Comparison of ENCODE assay signal across 8 mouse cellular contexts in genomic region chr5:115484996-115485395, GRCm38 (mm10). TPM values are rescaled to one million over a fixed set of nuclear protein-coding genes. Genes with fewer than 3 reads are reported as not detected.
A peak's percentile ranks its signal among the peaks of the same experiment; 100 is the strongest.
DNase-seq lines count a peak whose midpoint lies in the region; ATAC-seq and TF ChIP-seq lines count a peak whose summit lies in the region.

No protein-coding gene starts in this region.

- H3K27ac ChIP-seq in kidney, embryonic 15.5 days, result peak overlapping the region; percentile 85
- H3K27ac ChIP-seq in embryonic facial prominence, embryonic 13.5 days, result no peak overlapping the region; the same call in 1 of the 2 replicates
- H3K27ac ChIP-seq in intestine, embryonic 14.5 days (ENCODE audit: low read depth), result no peak overlapping the region
- H3K27ac ChIP-seq in midbrain, postnatal 0 days (ENCODE audit: low read depth, low read length), result peak overlapping the region; percentile 85

- no peak overlapping the region for H3K9ac ChIP-seq in kidney, embryonic 15.5 days
- peak overlapping the region; percentile 74; the same call in 1 of the 2 replicates for H3K9ac ChIP-seq in embryonic facial prominence, embryonic 13.5 days
- H3K9ac ChIP-seq in intestine, embryonic 14.5 days (ENCODE audit: low read length), result no peak overlapping the region; the same call in 1 of the 2 replicates
- H3K9ac ChIP-seq in midbrain, postnatal 0 days (replicated peaks; ENCODE audit: low read length, poor library complexity, severe bottlenecking), result peak overlapping the region; percentile 63

- H3K4me1 ChIP-seq in kidney, embryonic 15.5 days, result peaks cover 44% of the 10 kb centered on the region
- peaks cover 26% of the 10 kb centered on the region for H3K4me1 ChIP-seq in embryonic facial prominence, embryonic 13.5 days
- H3K4me1 ChIP-seq in intestine, embryonic 14.5 days (replicated peaks; ENCODE audit: control insufficient read depth, insufficient read depth, low read length), result peaks cover 7% of the 10 kb centered on the region
- H3K4me1 ChIP-seq in midbrain, postnatal 0 days (ENCODE audit: insufficient read depth, low read length), result peaks cover 13% of the 10 kb centered on the region; the same call in 1 of the 2 replicates

- no peaks in the 10 kb centered on the region for H3K27me3 ChIP-seq in kidney, embryonic 15.5 days
- peaks cover 25% of the 10 kb centered on the region for H3K27me3 ChIP-seq in embryonic facial prominence, embryonic 13.5 days
- H3K27me3 ChIP-seq in intestine, embryonic 14.5 days (replicated peaks; ENCODE audit: control insufficient read depth, insufficient read depth, low read length), result no peaks in the 10 kb centered on the region
- H3K27me3 ChIP-seq in midbrain, postnatal 0 days (ENCODE audit: insufficient read depth, low read length), result no peaks in the 10 kb centered on the region

- no peaks in the 10 kb centered on the region for H3K9me3 ChIP-seq in kidney, embryonic 15.5 days (replicated peaks)
- H3K9me3 ChIP-seq in embryonic facial prominence, embryonic 13.5 days, result no peaks in the 10 kb centered on the region
- no peaks in the 10 kb centered on the region for H3K9me3 ChIP-seq in intestine, embryonic 14.5 days (ENCODE audit: control insufficient read depth, low read length)
- no peaks in the 10 kb centered on the region for H3K9me3 ChIP-seq in midbrain, postnatal 0 days (ENCODE audit: low read length)

- H3K36me3 ChIP-seq in kidney, embryonic 15.5 days, result no peaks in the 10 kb centered on the region
- 0 out of 2 replicates have a peak, but pooled peaks cover 7% of the 10 kb centered on the region for H3K36me3 ChIP-seq in embryonic facial prominence, embryonic 13.5 days
- no peaks in the 10 kb centered on the region for H3K36me3 ChIP-seq in intestine, embryonic 14.5 days (ENCODE audit: control insufficient read depth, insufficient read depth, low read length)
- H3K36me3 ChIP-seq in midbrain, postnatal 0 days (ENCODE audit: insufficient read depth, low read length), result 0 out of 2 replicates have a peak, but pooled peaks cover 2% of the 10 kb centered on the region

- H3K4me2 ChIP-seq in kidney, embryonic 15.5 days, result peak overlapping the region; percentile 70
- peak overlapping the region; percentile 71 for H3K4me2 ChIP-seq in embryonic facial prominence, embryonic 13.5 days
- H3K4me2 ChIP-seq in intestine, embryonic 14.5 days (ENCODE audit: low read length), result peak overlapping the region; percentile 70
- peak overlapping the region; percentile 65 for H3K4me2 ChIP-seq in midbrain, postnatal 0 days (ENCODE audit: low read depth, low read length, poor library complexity, severe bottlenecking)

- peak overlapping the region; percentile 49 for H3K4me3 ChIP-seq in kidney, embryonic 15.5 days (replicated peaks)
- H3K4me3 ChIP-seq in embryonic facial prominence, embryonic 13.5 days, result peak overlapping the region; percentile 52
- H3K4me3 ChIP-seq in intestine, embryonic 14.5 days (ENCODE audit: low read depth, low read length), result peak overlapping the region; percentile 57
- peak overlapping the region; percentile 44 for H3K4me3 ChIP-seq in midbrain, postnatal 0 days (ENCODE audit: low read depth, low read length)

- no peak for TF ChIP-seq CTCF in midbrain, postnatal 0 days (IDR thresholded peaks at IDR 0.05)

- no peak for DNase-seq in kidney, postnatal 14 days
- no peak for DNase-seq in intestine, embryonic 14.5 days (ENCODE audit: low spot score)
- DNase-seq in midbrain, postnatal 0 days (ENCODE audit: low spot score), result no peak
- no peak for DNase-seq in layer of hippocampus, postnatal 25 days (ENCODE audit: extremely low spot score in 1 of 2, low spot score in 1 of 2)
- no peak for DNase-seq in adrenal gland, postnatal 25 days
- no peak for DNase-seq in urinary bladder, postnatal 36 days (ENCODE audit: low spot score in 2 of 2)

- WGBS in kidney, embryonic 15.5 days, result 65% methylated on average over 5 of the region's 5 CpGs
- WGBS in embryonic facial prominence, embryonic 13.5 days, result 69% methylated on average over 5 of the region's 5 CpGs
- 73% methylated on average over 5 of the region's 5 CpGs for WGBS in intestine, embryonic 14.5 days
- 75% methylated on average over 5 of the region's 5 CpGs for WGBS in midbrain, postnatal 0 days

- ATAC-seq in kidney, embryonic 15.5 days (replicated peaks; ENCODE audit: low FRiP score), result no peak
- ATAC-seq in embryonic facial prominence, embryonic 13.5 days (ENCODE audit: insufficient number of reproducible peaks, insufficient read depth, low FRiP score, low TSS enrichment, low read depth), result no peak
- no peak for ATAC-seq in intestine, embryonic 14.5 days (replicated peaks; ENCODE audit: low FRiP score, low TSS enrichment, low read depth)
- ATAC-seq in midbrain, postnatal 0 days (ENCODE audit: low FRiP score), result no peak

RNA-seq across cellular contexts. Expression of gene Sirt4, which starts 0.5 kb away (rescaled TPM):
- polyA plus RNA-seq in kidney, embryonic 15.5 days (2015; fragmentation: Nextera tagmentation; extraction: Ambion mirVana), result 24.6 and 25.0 TPM in 2 replicates
- 24.8 and 28.1 TPM in 2 replicates for polyA plus RNA-seq in embryonic facial prominence, embryonic 13.5 days (2015; fragmentation: Nextera tagmentation; extraction: Ambion mirVana)
- polyA plus RNA-seq in intestine, embryonic 14.5 days (2014; fragmentation: Nextera tagmentation; extraction: Ambion mirVana), result 15.2 and 21.5 TPM in 2 replicates
- total RNA-seq in midbrain, postnatal 0 days (2014; rRNA removed), result 19.5 and 25.6 TPM in 2 replicates
- 22.4 and 27.0 TPM in 2 replicates for polyA plus RNA-seq in midbrain, postnatal 0 days (2015; fragmentation: Nextera tagmentation; extraction: Ambion mirVana)
- 10 to 100 TPM; 27.6 to 39.7 TPM for total RNA-seq in layer of hippocampus, postnatal 25 days (2021)
- total RNA-seq in adrenal gland, postnatal 25 days (2021), result 25.2 and 38.3 TPM in 2 replicates

RNA-seq across cellular contexts. Expression of gene Pla2g1b, which starts 18.9 kb away (rescaled TPM):
- polyA plus RNA-seq in kidney, embryonic 15.5 days (2015; fragmentation: Nextera tagmentation; extraction: Ambion mirVana), result 0.61 and 1.2 TPM in 2 replicates
- polyA plus RNA-seq in embryonic facial prominence, embryonic 13.5 days (2015; fragmentation: Nextera tagmentation; extraction: Ambion mirVana), result not detected in 2 replicates
- polyA plus RNA-seq in intestine, embryonic 14.5 days (2014; fragmentation: Nextera tagmentation; extraction: Ambion mirVana), result 5.0 and 6.3 TPM in 2 replicates
- not detected in 2 replicates for total RNA-seq in midbrain, postnatal 0 days (2014; rRNA removed)
- not detected in 2 replicates for polyA plus RNA-seq in midbrain, postnatal 0 days (2015; fragmentation: Nextera tagmentation; extraction: Ambion mirVana)
- not detected for total RNA-seq in layer of hippocampus, postnatal 25 days (2021)
- not detected in 2 replicates for total RNA-seq in adrenal gland, postnatal 25 days (2021)

RNA-seq across cellular contexts. Expression of gene Pxn, which starts 21.5 kb away (rescaled TPM):
- polyA plus RNA-seq in kidney, embryonic 15.5 days (2015; fragmentation: Nextera tagmentation; extraction: Ambion mirVana), result 51.7 and 56.1 TPM in 2 replicates
- 39.6 and 44.2 TPM in 2 replicates for polyA plus RNA-seq in embryonic facial prominence, embryonic 13.5 days (2015; fragmentation: Nextera tagmentation; extraction: Ambion mirVana)
- 16.8 and 19.3 TPM in 2 replicates for polyA plus RNA-seq in intestine, embryonic 14.5 days (2014; fragmentation: Nextera tagmentation; extraction: Ambion mirVana)
- 34.6 and 39.4 TPM in 2 replicates for total RNA-seq in midbrain, postnatal 0 days (2014; rRNA removed)
- polyA plus RNA-seq in midbrain, postnatal 0 days (2015; fragmentation: Nextera tagmentation; extraction: Ambion mirVana), result 15.3 and 15.9 TPM in 2 replicates
- 10 to 100 TPM; 30.9 to 41.9 TPM for total RNA-seq in layer of hippocampus, postnatal 25 days (2021)
- 38.4 and 45.8 TPM in 2 replicates for total RNA-seq in adrenal gland, postnatal 25 days (2021)

RNA-seq across cellular contexts. Expression of gene Msi1, which starts 55.6 kb away (rescaled TPM):
- polyA plus RNA-seq in kidney, embryonic 15.5 days (2015; fragmentation: Nextera tagmentation; extraction: Ambion mirVana), result 21.1 and 22.0 TPM in 2 replicates
- polyA plus RNA-seq in embryonic facial prominence, embryonic 13.5 days (2015; fragmentation: Nextera tagmentation; extraction: Ambion mirVana), result 22.3 and 23.9 TPM in 2 replicates
- 16.0 and 16.5 TPM in 2 replicates for polyA plus RNA-seq in intestine, embryonic 14.5 days (2014; fragmentation: Nextera tagmentation; extraction: Ambion mirVana)
- total RNA-seq in midbrain, postnatal 0 days (2014; rRNA removed), result 72.5 and 82.9 TPM in 2 replicates
- polyA plus RNA-seq in midbrain, postnatal 0 days (2015; fragmentation: Nextera tagmentation; extraction: Ambion mirVana), result 41.1 and 52.1 TPM in 2 replicates
- total RNA-seq in layer of hippocampus, postnatal 25 days (2021), result 10 to 100 TPM; 52.5 to 57.1 TPM
- total RNA-seq in adrenal gland, postnatal 25 days (2021), result 15.3 and 20.8 TPM in 2 replicates

Comparison
In these comparisons a context has a peak if more than half of its experiments do, and no peak if none do; other contexts are left out.
1. H3K27ac ChIP-seq: peak in kidney, embryonic 15.5 days (single experiment) and midbrain, postnatal 0 days (single experiment); none in embryonic facial prominence, embryonic 13.5 days (single experiment) and intestine, embryonic 14.5 days (single experiment).
2. H3K9ac ChIP-seq: peak in embryonic facial prominence, embryonic 13.5 days (single experiment) and midbrain, postnatal 0 days (single experiment); none in kidney, embryonic 15.5 days (single experiment) and intestine, embryonic 14.5 days (single experiment).
3. Peak in every context shown above with its lines, with median percentiles within 50 percentile points of each other: H3K4me2 ChIP-seq and H3K4me3 ChIP-seq.